9 mouse cellular contexts compared by ENCODE assay signal in the genomic region with DNA sequence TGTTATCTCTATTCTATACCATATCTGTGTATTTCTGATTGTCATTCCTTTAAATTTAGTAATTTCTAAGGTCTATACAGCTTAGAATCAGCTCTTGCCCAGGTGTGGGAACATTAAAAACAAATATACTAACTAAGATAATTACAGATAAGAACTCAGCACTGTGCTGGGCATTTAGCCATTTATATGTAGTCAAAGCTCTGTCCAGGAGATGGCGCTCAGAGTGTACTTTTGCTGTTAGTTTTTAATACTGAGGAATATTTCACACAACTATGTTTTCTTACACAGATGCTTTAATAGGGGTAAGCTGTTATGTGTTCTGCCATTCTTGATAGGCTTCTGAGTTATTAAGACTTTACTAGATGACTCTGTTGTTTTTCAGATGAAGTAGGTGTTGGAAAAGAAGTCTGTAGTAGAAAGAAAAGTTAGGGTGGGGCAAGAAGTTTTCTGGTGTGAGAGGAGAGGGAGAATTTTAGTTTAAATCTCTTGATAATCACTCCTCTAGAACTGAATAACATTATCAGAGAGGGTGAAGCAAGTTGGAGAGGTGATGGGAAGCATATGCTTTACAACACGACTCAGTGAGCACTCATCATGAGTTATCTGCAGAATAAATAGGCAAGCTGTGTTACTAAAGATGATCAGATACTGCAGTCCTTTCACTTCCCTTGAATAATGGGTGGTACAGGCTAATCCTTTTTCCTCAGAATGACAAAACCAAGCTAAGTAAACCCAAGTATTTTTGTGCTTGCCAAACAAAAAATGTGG.
DNase-seq lines count a peak whose midpoint lies in the region; ATAC-seq lines count a peak whose summit lies in the region.
"Had no signal": no experiment of that assay in that cellular context is flagged by ENCODE, and none has a peak within 500 bp of the region (broad histone marks: within the 10 kb centered on the region; RNA-seq: fewer than 3 reads in every experiment).

No protein-coding gene starts in this region.

- H3K4me2 ChIP-seq in hindbrain, embryonic 16.5 days (ENCODE audit: low read length): no peak overlapping the region
- H3K4me2 ChIP-seq: neural tube, embryonic 13.5 days had no signal

- no peak overlapping the region for H3K9ac ChIP-seq in hindbrain, embryonic 16.5 days (ENCODE audit: low read depth, low read length)
- H3K9ac ChIP-seq: neural tube, embryonic 13.5 days had no signal

- no peaks in the 10 kb centered on the region for H3K9me3 ChIP-seq in hindbrain, embryonic 16.5 days (ENCODE audit: control insufficient read depth, low read length)
- no peaks in the 10 kb centered on the region for H3K9me3 ChIP-seq in midbrain, embryonic 10.5 days (replicated peaks)
- H3K9me3 ChIP-seq: neural tube, embryonic 13.5 days had no signal

- no peak for DNase-seq in frontal cortex, postnatal 10 days (ENCODE audit: low spot score in 2 of 2)
- DNase-seq in 416B (ENCODE audit: low read depth): peak; percentile 69
- DNase-seq in cerebellum, postnatal 36 days: peak; percentile 8 to 41
- DNase-seq in midbrain, embryonic 10.5 days (ENCODE audit: low spot score): peak; percentile 23
- DNase-seq in heart, adult 9 months (ENCODE audit: low spot score in 2 of 2): no peak

- H3K27me3 ChIP-seq in hindbrain, embryonic 16.5 days (replicated peaks; ENCODE audit: control insufficient read depth, insufficient read depth, low read length): no peaks in the 10 kb centered on the region
- no peaks in the 10 kb centered on the region for H3K27me3 ChIP-seq in midbrain, embryonic 10.5 days (ENCODE audit: low read depth, poor library complexity, severe bottlenecking)
- H3K27me3 ChIP-seq: neural tube, embryonic 13.5 days had no signal

- no peak overlapping the region for H3K4me3 ChIP-seq in hindbrain, embryonic 16.5 days (ENCODE audit: low read length)
- H3K4me3 ChIP-seq in midbrain, embryonic 10.5 days: no peak overlapping the region
- H3K4me3 ChIP-seq: neural tube, embryonic 13.5 days had no signal

- H3K27ac ChIP-seq in hindbrain, embryonic 16.5 days (ENCODE audit: low read depth, low read length): no peak overlapping the region
- no peak overlapping the region for H3K27ac ChIP-seq in midbrain, embryonic 10.5 days (replicated peaks)
- H3K27ac ChIP-seq: neural tube, embryonic 13.5 days had no signal

- 26% methylated on average over 2 of the region's 2 CpGs for WGBS in hindbrain, embryonic 16.5 days
- 40% methylated on average over 2 of the region's 2 CpGs for WGBS in midbrain, embryonic 10.5 days

- ATAC-seq in frontal cortex, adult (ENCODE audit: low TSS enrichment): peak; percentile 75
- ATAC-seq in hindbrain, embryonic 16.5 days: peak; percentile 88
- ATAC-seq in monocyte, adult 5-6 weeks (replicated peaks; ENCODE audit: insufficient number of reproducible peaks, low FRiP score, low TSS enrichment, poor library complexity, severe bottlenecking): no peak

- H3K4me1 ChIP-seq in hindbrain, embryonic 16.5 days (ENCODE audit: control insufficient read depth, insufficient read depth, low read depth, low read length): no peaks in the 10 kb centered on the region
- H3K4me1 ChIP-seq in midbrain, embryonic 10.5 days: no peaks in the 10 kb centered on the region
- H3K4me1 ChIP-seq: neural tube, embryonic 13.5 days had no signal

- H3K36me3 ChIP-seq in hindbrain, embryonic 16.5 days (ENCODE audit: control insufficient read depth, insufficient read depth, low read length): no peaks in the 10 kb centered on the region
- H3K36me3 ChIP-seq in midbrain, embryonic 10.5 days: no peaks in the 10 kb centered on the region
- H3K36me3 ChIP-seq: neural tube, embryonic 13.5 days had no signal

Comparison
In these comparisons a context has a peak if more than half of its experiments do, and no peak if none do; other contexts are left out.
1. DNase-seq: peak in 416B (single experiment), cerebellum, postnatal 36 days (2 of 2) and midbrain, embryonic 10.5 days (single experiment); none in frontal cortex, postnatal 10 days (0 of 2) and heart, adult 9 months (0 of 2).